Mouse (Mus musculus) kidney, adult 2 months (tissue): ENCODE data around the gene Cacna1g.

Source experiments
- CTCF ChIP-seq: fragments of 200-500 bp; conservative IDR thresholded peaks from 2 replicates; pipeline ENCODE4 v1.5.1; 2011; ENCODE audit warnings: low read depth, mild to moderate bottlenecking, control low read depth, low read length, moderate library complexity, mixed read lengths; ENCODE audit not compliant: insufficient read depth, insufficient read length
- POLR2A ChIP-seq: fragments of 200-500 bp; IDR thresholded peaks from one replicate; pipeline ENCODE4 v1.6.1; 2011; ENCODE audit warnings: low read depth, low read length, control low read depth

DNA sequence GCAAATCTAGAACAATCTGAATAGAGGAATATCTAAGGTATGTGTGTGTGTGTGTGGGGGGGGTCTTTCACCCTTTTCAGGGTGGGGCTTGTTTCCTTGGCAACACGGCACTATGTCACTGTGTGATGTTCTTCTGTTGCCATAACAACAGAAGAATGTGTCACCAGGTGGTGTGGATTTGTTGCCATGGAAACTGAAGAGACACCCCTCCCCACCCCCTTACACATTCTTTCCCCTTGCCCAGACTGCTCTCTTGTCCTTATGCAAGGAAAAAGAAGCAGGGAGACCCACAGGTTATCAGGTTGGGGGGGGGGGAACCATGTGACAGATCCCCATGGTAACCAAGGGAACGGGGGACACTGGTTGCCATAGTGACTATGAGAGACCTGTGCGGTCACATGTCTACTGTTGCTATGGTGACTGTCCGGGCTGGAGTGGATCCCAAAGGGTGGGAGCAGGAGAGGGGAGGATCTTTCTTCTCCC lies 5.4 kb downstream of the Cacna1g start:
- TF ChIP-seq CTCF (no peak), POLR2A (no peak)
